Mouse (Mus musculus) cortical plate, adult 2 months (tissue): Measurements from ENCODE around the gene 1700037C18Rik.

Source experiments
- CTCF ChIP-seq: fragments of 200-500 bp; IDR thresholded peaks from 2 replicates; pipeline ENCODE4 v1.5.1; 2011; ENCODE audit warnings: mild to moderate bottlenecking, control low read depth, low read length; ENCODE audit not compliant: insufficient read depth; ENCODE audit errors: extremely low read depth
- POLR2A ChIP-seq: fragments of 200-500 bp; IDR thresholded peaks from 2 replicates; pipeline ENCODE4 v1.6.1; 2011; ENCODE audit warnings: mild to moderate bottlenecking, low read length, control low read depth; ENCODE audit not compliant: insufficient read depth; ENCODE audit errors: extremely low read depth

GRCm38 (mm10) chr16:3896046-3896445, 12.4 kb downstream of the 1700037C18Rik start:
- TF ChIP-seq CTCF (no peak), POLR2A (no peak)
